Mouse (Mus musculus) B cell, adult 2 months (primary cell): ENCODE results near the gene Atp5g2.

Experiments
- DNase-seq, 2 experiments: peaks; one replicate each; pipeline ENCODE4 v3.0.0; 2022

Gene Atp5g2

DNA sequence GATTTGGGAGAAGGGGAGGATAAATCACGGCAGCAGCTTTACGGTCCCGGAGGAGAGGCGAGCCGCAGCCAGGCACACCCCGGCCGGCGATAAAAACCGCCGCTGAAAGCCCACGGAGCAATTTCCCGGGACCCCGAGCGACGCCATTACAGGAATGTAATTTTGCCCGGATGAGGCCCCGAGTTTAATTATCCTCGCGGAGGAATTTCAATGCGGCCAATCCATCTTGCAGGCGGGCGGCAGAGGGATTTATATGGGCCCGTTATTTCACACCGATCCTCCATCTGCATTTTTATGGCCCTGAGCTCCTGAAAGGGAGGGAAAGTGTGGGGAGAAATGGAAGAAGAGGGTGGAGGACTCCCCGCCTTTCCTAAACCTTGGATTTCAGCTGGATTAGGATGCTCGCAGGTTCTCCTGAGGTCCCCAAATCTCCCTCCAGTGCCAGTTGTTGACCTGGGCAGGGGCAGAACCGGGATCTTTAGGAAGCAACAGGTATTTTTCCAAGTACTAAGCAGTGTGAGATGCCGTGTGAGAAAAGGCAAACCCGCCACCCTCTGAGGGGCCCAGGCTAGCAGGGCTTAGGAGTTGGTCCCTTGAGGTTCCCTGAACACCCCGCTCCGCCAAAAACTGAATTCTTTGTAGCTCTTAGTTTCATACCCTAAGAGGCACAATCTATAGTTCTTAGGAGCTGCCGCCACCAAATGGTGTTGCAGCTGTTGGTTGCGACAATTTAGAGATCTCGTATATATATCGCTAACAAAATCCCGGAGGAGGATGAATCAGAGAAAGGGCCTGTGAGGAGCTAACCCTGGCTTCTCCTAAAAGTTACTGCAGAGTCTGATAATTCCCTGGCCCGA lies at the start of gene Atp5g2:
Gene Atp5g2 (minus strand): TSS at position 138 of the 857 bp plus-strand sequence.
- peak in 1 of 2 experiments; percentile 20 for DNase-seq

DNA sequence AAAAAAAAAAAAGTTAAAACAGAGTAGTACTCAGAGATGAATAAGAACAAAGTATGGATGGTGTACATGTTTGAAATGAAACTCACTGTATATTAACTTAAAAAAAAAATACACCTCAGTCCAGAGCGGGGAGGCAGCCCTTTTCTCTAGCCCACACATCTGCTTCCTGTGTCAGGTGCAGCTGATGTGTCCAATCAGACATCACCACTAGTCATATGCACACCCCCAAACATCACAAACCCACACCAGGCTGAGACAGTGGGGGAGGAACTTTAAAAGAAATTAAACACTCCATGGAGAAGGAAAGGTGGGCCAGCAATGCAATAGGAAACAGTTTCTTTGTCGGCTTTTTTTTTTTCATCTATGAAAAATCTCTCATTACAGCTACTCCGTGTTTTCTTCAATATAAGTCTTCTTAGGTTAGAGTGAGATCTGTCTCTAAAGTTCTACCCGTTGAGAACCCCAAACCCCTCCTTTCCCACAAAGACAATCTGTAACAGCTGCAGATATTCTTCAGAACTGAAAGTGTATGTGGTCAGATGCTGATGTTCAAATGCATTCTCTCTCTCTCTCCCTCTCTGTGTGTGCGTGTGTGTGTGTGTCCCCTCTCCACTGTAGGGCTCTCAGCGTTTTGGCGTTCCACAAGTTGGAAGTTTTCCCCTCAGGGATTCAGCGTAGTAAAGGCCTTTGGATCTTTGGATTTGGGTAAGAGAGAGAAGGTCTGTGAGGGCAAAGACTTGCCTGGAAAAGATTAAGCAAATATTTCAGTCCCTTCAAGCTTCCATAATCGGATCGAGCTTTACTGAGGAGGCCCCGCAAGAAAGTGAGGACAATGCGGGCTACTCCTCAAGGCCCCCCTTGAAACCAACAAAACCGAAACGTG lies 49.1 kb upstream of the Atp5g2 start:
- DNase-seq, result peak in 1 of 2 experiments; percentile 34

DNA sequence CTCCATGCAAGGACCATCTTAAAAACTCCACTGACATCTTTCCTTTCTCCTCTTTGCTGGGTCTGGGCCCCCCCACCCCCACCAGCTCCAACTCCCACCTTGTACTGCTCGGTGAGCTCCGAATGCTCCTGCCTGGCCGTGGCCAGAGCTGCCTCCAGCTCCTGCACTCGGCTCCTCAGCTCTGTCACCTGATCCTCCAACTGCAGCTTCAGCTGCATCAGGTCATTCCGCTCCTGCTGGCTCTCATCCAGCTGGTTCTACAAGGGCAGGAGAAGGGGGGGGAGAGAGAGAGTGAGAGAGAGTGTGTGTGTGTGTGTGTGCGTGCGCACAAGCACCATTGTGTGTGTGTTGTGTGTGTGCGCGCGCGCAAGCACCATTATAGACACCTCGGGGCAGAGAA lies 44.0 kb upstream of the Atp5g2 start:
- no peak for DNase-seq

DNA sequence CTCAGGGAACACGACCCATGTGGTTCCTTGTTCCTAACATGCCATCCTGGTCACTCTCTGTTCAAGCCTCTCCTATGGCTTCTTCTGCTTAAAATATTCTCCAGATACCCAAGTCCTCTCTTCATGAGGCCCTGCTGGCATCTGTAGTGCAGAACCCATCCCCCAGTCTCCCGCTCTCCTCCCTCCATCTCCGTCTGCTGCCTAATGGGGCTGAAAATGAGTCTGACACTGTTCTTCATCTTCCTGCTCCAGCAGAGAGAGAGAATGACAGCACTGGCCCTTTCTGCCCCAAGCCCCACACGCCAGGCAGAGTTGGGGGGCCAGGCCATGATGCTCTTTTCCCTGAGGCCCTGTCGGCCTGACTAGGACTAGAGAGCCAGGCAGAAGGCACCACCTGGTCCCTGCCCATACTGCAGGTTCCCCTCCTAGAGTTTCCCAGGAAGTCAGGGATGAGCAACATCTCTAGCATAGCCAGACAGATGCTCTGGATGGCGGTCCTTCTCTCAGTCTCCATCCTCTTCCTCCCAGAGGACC lies 35.7 kb upstream of the Atp5g2 start:
- DNase-seq, result no peak

DNA sequence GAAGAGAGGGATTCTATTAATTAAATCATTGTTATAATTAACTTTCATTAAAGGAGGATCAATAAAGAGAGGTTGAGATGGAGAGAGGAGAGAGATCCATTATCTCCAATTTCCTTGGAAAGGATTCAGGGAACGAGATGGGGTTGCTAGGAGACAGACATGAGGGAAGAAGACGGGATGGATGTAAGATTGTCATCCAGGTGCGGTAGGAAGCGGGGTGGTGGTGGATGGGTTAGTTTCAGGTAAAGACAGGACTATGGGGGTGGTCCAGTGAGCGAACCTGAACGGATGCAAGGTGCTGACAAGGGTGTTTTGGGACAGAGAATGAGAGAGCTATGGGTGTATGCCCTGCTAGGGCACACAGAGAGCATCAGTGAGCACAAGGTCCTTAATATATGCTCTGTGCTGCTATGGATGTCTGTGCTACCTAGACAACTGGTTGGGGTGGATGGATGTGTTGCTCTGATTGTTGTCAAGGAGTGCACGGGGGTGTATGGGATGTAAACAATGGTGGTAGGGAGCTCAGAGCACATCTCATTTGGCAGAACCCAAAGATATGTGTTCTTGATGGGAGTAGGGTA lies 33.9 kb upstream of the Atp5g2 start:
- DNase-seq, result no peak

DNA sequence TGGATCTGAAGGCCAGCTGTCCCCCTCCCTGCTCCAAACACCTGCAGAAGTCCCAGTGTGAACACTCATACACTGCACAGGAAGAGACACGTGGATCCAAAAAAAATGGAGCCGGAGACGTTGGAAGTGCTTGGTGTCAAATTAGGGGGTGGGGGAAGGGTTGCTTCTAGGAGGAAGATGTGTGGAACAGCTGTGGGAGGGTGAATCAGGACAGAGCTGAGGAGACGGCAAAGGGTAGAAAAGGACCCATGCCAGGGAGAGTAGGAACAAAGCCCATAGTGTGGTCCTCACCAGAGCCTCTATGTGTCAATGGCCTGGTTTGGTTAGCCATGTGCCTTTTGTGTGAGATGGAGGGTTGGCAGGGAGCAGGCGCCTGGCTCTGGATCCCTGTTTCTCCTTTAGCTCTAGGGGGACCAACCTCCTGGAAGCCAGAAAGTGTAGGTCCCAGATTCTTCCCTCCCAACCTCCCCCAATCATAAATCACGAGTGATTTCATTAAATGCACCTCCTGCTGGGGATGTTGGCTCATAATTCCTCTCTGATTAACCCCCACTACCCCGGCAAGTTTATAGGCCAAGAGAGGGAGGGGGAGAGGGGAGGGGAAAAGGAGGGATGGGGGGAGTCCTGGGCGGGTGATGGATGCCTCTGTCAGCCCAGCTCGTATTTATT lies 33.2 kb upstream of the Atp5g2 start:
- DNase-seq, result no peak

DNA sequence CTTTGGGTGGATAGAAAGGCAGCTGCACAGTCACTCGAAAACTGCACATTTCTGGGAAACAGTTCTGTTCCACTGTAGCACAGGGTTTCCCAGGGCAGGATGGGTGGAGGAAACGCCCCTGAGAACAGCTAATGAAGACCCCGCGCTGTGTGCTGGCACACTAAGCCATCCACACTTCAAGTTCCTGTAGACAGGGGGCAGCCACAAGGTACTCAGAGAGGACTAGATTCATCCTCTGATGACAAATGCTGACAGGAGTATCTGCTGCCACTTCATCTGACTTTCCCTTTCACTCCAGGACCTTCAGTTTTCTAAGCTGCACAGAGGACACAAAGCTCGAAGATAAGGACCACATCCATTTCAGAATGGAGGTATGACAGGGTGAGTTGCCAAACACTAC lies 32.7 kb upstream of the Atp5g2 start:
- no peak for DNase-seq

DNA sequence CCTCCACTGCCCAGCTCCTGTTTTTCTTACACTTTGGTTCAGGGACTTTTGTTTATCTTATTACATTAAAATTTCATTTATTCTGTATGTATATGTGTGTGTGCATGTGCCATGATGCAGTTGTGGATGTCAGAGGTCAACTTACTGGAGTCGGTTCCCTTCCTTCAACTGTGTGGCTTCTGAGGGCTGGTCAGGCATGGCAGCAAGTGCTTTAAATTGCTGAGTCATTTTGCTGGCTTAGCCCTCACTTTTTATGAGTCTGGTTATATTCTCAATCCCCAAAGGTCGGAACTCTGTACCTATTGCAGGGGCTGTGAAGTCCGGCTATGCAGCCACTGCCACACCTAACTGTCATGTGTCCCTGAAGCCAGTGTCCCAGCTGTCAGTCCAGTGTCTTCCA lies 30.8 kb upstream of the Atp5g2 start:
- no peak for DNase-seq

DNA sequence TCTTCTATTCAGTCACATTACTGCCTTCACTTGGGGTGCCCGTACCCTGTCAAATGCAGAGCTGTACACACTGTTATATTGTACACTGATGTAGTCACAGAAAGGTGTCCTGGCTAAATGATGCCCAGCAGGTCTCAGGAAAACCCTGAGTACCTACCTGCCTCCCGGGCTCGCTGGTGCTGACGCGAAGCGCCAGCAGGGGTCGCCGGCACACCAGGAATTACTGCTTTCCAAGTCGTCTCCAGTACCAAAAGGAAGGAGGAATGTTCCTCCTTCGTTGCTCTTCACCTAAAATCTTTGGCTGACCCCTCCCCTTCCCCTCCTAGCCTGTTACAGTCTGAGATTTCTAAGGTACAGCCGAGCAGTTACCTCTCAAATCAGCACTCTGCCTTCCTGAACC lies 26.0 kb upstream of the Atp5g2 start:
- DNase-seq, result peak; percentile 71 to 72

DNA sequence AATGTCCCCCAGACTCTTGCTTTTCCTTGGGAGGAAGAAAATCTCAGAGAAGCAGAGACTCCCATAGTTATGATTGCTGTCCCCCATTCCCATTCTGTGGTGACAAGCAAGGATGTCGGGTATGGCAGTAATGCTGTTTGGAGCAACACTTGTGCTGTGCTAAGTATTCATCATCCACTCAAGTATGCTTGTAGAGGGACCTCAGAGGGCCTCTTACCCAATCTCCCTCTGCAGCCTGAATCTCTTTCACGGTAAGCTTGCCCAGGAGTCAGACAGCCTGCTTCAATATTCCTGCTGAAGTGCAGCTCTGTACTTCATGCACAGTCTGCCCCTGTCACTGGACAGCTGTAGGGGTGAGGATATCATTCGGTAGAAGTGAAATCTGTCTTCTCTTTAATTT lies 24.7 kb upstream of the Atp5g2 start:
- DNase-seq, result no peak

DNA sequence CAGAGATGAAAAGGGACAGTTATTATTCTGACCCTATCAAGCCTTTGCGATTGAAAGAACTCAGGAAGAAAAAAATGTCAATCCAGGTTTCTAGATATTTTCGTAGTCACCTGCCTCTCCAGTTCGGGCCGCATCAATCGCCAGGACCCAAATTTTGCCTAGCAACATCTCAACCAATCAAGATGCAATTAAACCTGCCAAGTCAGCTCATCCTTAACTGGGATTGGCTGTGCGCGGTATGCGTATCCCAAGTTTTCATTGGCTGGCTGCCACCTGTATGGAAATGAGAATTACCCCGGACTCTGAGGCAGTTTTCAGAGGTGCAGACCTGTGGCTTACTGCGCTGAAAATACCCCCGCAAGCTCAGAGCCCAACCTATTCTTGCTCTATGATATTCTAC lies 21.4 kb upstream of the Atp5g2 start:
- no peak for DNase-seq

DNA sequence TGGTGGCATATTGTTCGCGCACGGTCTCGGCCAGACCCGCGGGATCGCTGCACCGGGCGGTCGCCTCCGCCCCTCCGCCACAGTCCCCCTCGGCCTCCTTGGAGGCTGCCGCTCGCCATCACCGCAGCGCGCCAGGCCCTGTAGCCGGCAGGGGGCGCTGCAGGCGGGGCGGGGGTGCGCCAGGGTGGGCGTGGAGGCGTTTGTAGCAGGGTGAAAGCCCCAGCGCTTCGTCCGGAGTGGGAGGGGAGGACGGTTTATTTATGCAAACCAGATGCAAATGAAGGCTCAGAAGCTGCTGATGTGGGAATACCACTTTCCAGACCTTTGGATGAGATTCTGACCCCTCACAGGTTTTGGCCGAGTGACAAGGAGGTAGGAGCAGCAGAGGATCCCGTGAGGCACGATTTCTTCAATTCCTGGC lies 20.8 kb upstream of the Atp5g2 start:
- DNase-seq, result peak; percentile 78 to 84

DNA sequence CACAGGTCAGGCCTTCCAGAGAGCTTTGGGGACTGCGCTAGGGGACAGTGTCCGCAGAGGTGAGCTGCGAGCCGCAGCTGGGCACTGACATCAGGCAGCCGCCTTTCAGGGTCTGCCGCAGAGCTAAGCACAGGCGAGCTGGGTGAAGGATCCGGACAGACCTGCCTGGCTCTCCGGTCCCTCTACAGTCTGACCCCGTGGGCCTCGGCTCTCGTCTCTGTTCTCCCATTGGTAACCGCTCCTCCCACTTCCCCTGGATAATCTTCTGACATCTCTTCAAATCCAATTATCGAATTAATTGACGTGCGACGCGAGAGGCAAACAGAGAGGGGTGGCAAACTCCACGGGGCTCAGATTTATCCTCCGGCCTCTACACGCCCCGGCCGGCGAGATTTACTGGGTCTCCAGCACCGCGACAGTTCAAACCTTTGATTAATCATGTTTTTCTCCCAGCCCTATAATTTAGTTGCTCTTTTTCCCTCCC lies 20.2 kb upstream of the Atp5g2 start:
- DNase-seq, result peak; percentile 20 to 37

DNA sequence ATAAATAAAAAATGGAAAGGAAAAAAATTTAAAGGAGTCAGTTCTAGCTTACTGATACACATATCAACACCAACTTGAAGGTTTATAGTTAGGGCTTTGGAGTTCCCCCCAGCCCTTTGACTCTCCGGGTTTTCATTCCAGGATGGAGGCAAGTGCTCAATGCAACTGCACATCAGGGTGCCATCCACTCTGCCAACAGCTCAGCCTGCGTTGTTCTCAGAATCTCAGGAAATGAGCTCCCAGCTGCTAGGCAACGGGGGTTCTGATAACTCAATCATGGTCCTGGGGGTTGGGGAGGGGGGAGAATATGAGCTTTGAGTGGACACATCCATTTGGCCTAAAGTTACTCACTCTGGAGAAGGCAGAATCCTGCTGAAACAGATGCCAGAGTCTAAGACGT lies 13.6 kb upstream of the Atp5g2 start:
- no peak for DNase-seq

DNA sequence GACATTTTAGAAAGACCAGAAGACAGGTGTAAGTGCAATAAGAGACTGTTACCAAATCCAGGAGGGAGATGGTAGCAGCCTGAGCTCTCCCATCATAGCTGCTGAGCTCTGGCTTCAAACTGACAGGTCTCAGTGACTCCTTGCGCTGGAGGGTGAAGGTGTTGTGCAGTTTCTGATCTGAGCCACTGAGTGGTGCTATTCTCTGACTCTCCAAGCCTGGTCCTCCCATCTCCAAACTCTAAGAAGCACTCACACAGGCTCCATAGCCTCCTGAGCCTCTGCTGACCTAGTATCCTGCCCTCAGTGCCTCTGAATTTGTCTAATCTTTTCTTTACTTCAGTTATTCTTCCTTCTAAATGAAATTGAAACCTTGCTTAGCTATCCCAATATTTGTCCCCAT lies 11.5 kb upstream of the Atp5g2 start:
- DNase-seq, result peak in 1 of 2 experiments; percentile 28

DNA sequence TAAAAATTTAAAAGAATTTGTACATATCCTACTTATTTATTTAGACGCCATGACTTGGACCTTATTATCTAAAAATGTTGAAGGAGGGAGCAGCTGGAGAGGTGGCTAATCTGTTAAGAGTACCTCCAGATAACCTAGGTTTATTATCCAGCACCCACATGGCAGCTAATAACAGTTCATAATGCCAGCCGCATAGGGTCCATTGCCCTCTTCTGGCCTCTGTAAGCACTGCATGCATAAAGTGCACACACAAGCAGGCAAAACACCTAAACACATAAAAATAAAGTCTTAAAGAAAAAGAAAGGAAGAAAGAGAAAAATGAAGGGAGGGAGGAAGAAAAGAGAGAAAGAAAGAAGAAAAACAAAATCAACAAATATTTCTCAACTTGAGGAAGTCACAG lies 4.2 kb upstream of the Atp5g2 start:
- peak; percentile 27 to 34 for DNase-seq

DNA sequence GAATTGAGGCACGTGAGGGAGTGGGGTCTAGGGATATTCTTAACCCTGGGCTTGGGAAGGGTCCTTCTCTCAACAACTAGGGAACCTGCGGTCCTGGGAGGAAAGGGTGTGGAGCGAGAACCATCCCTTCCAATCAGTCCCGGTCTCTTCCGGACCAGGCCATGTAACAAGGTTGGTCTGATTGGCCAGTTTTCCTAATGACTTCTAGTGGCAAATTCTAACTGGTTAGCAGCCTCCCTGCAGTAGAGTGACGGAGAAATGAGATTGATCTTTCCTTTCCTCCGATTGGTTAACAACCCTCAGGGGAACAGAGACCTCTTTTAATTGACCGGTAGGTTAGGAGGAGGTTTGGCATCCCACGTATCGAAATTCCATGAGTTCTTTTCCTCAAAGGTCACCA lies 1.4 kb upstream of the Atp5g2 start:
- DNase-seq, result no peak

DNA sequence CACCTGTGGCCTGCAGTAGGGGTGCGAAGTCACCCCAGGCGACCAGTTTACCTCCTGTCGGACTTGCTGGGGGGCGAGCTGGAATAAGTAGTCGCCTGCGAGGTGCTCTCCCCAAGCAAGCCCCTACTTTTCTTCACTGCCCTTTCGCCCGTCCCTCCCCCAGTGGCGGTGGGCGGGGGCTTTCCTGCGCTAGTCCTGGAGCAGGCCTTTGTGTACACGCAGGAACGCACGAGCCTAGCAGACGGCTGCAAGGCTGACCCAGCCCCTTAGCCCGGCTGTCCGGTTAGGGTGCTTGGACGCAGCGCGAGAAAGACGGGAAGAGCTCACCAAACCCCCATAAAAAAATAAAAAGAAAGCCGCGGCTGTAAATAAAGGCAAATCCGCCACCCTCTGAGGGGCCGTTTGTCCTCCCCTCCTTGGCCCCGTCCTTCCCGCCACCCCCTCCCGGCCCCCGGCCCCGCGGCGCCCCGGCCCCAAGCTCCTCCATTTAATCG lies 384 bp downstream of the Atp5g2 start:
- DNase-seq, result peak; percentile 65

DNA sequence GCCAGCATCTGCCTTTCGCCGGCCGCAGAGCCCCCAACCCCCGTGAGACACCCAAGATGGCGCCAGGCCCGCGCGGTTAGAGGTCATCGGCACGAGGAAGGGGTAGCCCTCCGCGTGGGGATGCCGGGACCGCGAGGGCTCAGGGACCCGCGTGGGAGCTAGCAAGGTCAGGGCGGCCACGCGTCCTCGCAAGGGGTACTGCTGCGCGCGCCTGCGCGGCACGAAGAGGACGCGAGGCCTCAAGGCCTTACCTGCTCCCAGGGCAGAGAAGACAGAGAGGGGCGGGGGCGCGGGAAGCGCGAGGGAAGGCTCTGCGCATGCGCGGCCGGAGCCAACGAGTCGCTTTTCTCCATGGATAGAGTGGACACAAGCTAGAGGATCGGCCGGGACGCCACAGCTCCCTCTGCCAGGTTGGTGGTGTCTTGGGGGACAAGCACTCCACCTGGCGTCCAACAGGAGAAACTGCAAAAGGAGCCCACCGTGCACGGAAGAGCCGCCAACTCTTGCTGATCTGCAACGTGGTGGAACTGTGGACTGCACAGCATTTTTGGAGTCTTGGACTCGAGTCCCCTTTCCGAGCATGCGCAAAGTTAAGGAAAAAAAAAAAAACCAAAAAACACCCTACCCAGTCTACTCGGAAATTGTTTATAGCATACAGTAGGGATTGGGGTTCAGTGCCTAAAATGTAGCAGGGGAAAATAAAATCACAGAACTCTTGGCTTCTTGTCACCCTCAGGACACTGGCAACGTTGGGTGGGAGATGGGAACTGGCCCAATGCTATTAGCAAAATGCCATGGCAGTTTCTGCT lies 1.2 kb downstream of the Atp5g2 start:
- peak; percentile 95 to 96 for DNase-seq

DNA sequence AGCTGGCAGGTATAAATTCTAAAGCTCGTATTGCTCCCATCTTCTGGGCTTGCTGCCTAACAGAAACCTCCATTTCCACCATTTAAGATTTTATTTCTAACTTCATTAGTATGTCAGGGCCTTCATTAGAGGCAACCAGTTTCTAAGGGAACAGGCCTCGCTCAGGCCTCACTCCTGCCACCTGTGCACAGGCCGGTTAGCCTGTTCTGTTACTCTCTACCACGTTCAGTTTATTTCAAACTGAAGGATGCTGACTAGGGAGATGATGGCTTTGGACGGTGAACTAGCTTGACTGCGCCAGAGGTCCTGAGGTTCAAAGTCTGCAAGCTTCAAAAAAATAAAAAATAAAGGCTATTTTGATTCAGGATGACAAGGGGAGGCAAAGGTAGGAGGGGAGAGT lies 1.9 kb downstream of the Atp5g2 start:
- DNase-seq, result no peak

DNA sequence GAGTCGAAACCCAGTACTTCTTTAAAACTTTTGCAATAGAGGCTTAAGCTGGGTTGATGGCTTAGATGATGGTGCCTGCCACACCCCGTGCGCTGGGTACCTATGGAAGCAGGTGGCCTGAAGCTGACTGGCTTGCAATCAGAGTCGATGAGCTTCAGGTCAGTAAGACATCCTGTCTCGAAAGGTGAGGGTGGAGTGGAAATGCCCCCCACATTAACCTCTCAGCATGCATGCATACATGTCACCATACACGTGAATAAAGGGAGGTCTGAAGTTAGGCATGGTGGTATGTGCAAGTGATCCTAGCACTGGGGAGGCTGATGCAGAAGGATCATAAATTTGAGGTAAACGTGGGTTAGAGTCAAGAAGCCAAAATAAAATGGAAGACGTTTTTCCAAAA lies 2.6 kb downstream of the Atp5g2 start:
- no peak for DNase-seq
